Mouse (Mus musculus) midbrain, embryonic 15.5 days (tissue): ENCODE measurements at regions not wholly inside any gene's neighbourhood (a gene's known extent, or its start where the extent isn't known, plus 50 kb on each side); places are given as distances from the start of the nearest gene placed in this dataset.
"Not testable (repeated sequence)": the region's sequence is repeated elsewhere in the genome, so short reads cannot be mapped to it uniquely, and the experiment has no call there.

ENCODE experiments used
- ATAC-seq: fragments of 200-750 bp; cut with Nextera tagmentation; replicated peaks from 2 replicates; pipeline ENCODE4 v1.8.0; 2017; ENCODE audit warnings: moderate TSS enrichment
- H3K27ac ChIP-seq: fragments of 300-500 bp; sonication (generic); 2 replicates; pipeline ENCODE4 v1.5.1; 2015; ENCODE audit warnings: mild to moderate bottlenecking, inconsistent platforms
- H3K27me3 ChIP-seq: fragments of 300-500 bp; sonication (generic); replicated peaks from 2 replicates; pipeline ENCODE4 v1.6.1; 2015; ENCODE audit warnings: inconsistent platforms
- H3K36me3 ChIP-seq: fragments of 300-500 bp; sonication (generic); replicated peaks from 2 replicates; pipeline ENCODE4 v1.6.1; 2015; ENCODE audit warnings: inconsistent platforms
- H3K4me1 ChIP-seq: fragments of 300-500 bp; sonication (generic); 2 replicates; pipeline ENCODE4 v1.6.1; 2015; ENCODE audit warnings: inconsistent platforms
- H3K4me2 ChIP-seq: fragments of 300-500 bp; sonication (generic); 2 replicates; pipeline ENCODE4 v1.6.1; 2015; ENCODE audit warnings: inconsistent platforms, mild to moderate bottlenecking, moderate library complexity
- H3K4me3 ChIP-seq: fragments of 300-500 bp; sonication (generic); 2 replicates; pipeline ENCODE4 v1.5.1; 2015; ENCODE audit warnings: mild to moderate bottlenecking, inconsistent platforms
- H3K9ac ChIP-seq: fragments of 300-500 bp; sonication (generic); 2 replicates; pipeline ENCODE4 v1.6.1; 2015; ENCODE audit warnings: mild to moderate bottlenecking, inconsistent platforms
- H3K9me3 ChIP-seq: fragments of 300-500 bp; sonication (generic); 2 replicates; pipeline ENCODE4 v1.6.1; 2016; ENCODE audit warnings: inconsistent platforms
- WGBS: fragments of 180-500 bp; shearing (Covaris S2); methylation state at CpG from one replicate; pipeline ENCODE4 v1.1.7; 2015; ENCODE audit warnings: mixed read lengths; 5-methylcytosine and 5-hydroxymethylcytosine counted together

GRCm38 (mm10) chr14:53562606-53563005 is 691.3 kb downstream of the Dad1 start:
- no peak overlapping the region for H3K4me3 ChIP-seq
- no peak for ATAC-seq
- no peaks in the 10 kb centered on the region for H3K9me3 ChIP-seq
- 54% methylated on average over 2 of the region's 2 CpGs for WGBS
- no peak overlapping the region for H3K27ac ChIP-seq
- H3K4me1 ChIP-seq, result no peaks in the 10 kb centered on the region
- no peaks in the 10 kb centered on the region for H3K36me3 ChIP-seq
- no peak overlapping the region for H3K9ac ChIP-seq
- H3K27me3 ChIP-seq, result no peaks in the 10 kb centered on the region
- H3K4me2 ChIP-seq, result no peak overlapping the region

GRCm38 (mm10) chr14:53560146-53560545 is 693.8 kb downstream of the Dad1 start:
- not testable (repeated sequence) for H3K27ac ChIP-seq, H3K4me3 ChIP-seq, H3K4me2 ChIP-seq, H3K27me3 ChIP-seq, H3K9ac ChIP-seq, H3K9me3 ChIP-seq, H3K4me1 ChIP-seq, H3K36me3 ChIP-seq, ATAC-seq
- 82% methylated on average over 5 of the region's 5 CpGs for WGBS

- H3K9ac ChIP-seq, H3K9me3 ChIP-seq, ATAC-seq, H3K27me3 ChIP-seq, H3K4me1 ChIP-seq, H3K27ac ChIP-seq, H3K4me3 ChIP-seq, H3K36me3 ChIP-seq, H3K4me2 ChIP-seq: not testable (repeated sequence)
These were observed 694.5 kb downstream of the Dad1 start for GRCm38 (mm10) chr14:53559386-53559920.

GRCm38 (mm10) chr14:53553771-53554170 is 700.1 kb downstream of the Dad1 start:
- H3K27ac ChIP-seq, result no peak overlapping the region
- no peaks in the 10 kb centered on the region for H3K27me3 ChIP-seq
- H3K9ac ChIP-seq, result no peak overlapping the region
- H3K9me3 ChIP-seq, result no peaks in the 10 kb centered on the region
- ATAC-seq, result no peak
- H3K4me3 ChIP-seq, result no peak overlapping the region
- H3K4me1 ChIP-seq, result no peaks in the 10 kb centered on the region
- H3K4me2 ChIP-seq, result no peak overlapping the region
- no peaks in the 10 kb centered on the region for H3K36me3 ChIP-seq

GRCm38 (mm10) chr14:53547365-53547764 is 706.5 kb downstream of the Dad1 start:
- ATAC-seq, H3K27me3 ChIP-seq, H3K4me1 ChIP-seq, H3K27ac ChIP-seq, H3K9me3 ChIP-seq, H3K36me3 ChIP-seq, H3K9ac ChIP-seq, H3K4me3 ChIP-seq, H3K4me2 ChIP-seq: not testable (repeated sequence)

- no peaks in the 10 kb centered on the region for H3K27me3 ChIP-seq
- no peak overlapping the region for H3K9ac ChIP-seq
- H3K4me2 ChIP-seq, result no peak overlapping the region
- 68% methylated on average over 5 of the region's 5 CpGs for WGBS
- H3K4me3 ChIP-seq, result no peak overlapping the region
- no peaks in the 10 kb centered on the region for H3K36me3 ChIP-seq
- ATAC-seq, result no peak
- no peak overlapping the region for H3K27ac ChIP-seq
- H3K4me1 ChIP-seq, result no peaks in the 10 kb centered on the region
- H3K9me3 ChIP-seq, result no peaks in the 10 kb centered on the region
These were observed 708.6 kb downstream of the Dad1 start for GRCm38 (mm10) chr14:53545351-53545750.

- not testable (repeated sequence) for H3K4me3 ChIP-seq, H3K9ac ChIP-seq, H3K27me3 ChIP-seq, H3K36me3 ChIP-seq, ATAC-seq, H3K4me2 ChIP-seq, H3K4me1 ChIP-seq, H3K27ac ChIP-seq, H3K9me3 ChIP-seq
- 66% methylated on average over 2 of the region's 2 CpGs for WGBS
These were observed 712.3 kb downstream of the Dad1 start for GRCm38 (mm10) chr14:53541640-53542039.

- H3K36me3 ChIP-seq, H3K4me1 ChIP-seq, H3K9ac ChIP-seq, H3K4me3 ChIP-seq, ATAC-seq, H3K4me2 ChIP-seq, H3K27me3 ChIP-seq, H3K9me3 ChIP-seq, H3K27ac ChIP-seq: not testable (repeated sequence)
- WGBS, result 59% methylated on average over 7 of the region's 7 CpGs
These were observed 716.0 kb downstream of the Dad1 start for GRCm38 (mm10) chr14:53537895-53538294.

- not testable (repeated sequence) for H3K4me1 ChIP-seq, H3K4me3 ChIP-seq, H3K27ac ChIP-seq, H3K4me2 ChIP-seq, H3K9ac ChIP-seq, H3K27me3 ChIP-seq, H3K36me3 ChIP-seq, ATAC-seq, H3K9me3 ChIP-seq
- no CpG with 5 or more reads among the region's 3 CpGs for WGBS
These were observed 730.5 kb downstream of the Dad1 start for GRCm38 (mm10) chr14:53523430-53523829.

- H3K36me3 ChIP-seq, H3K9me3 ChIP-seq, H3K27ac ChIP-seq, ATAC-seq, H3K27me3 ChIP-seq, H3K9ac ChIP-seq, H3K4me2 ChIP-seq, H3K4me1 ChIP-seq, H3K4me3 ChIP-seq: not testable (repeated sequence)
- no CpG with 5 or more reads among the region's 1 CpGs for WGBS
These were observed 735.0 kb downstream of the Dad1 start for GRCm38 (mm10) chr14:53518954-53519353.

GRCm38 (mm10) chr14:53516623-53517238 is 737.2 kb downstream of the Dad1 start:
- H3K36me3 ChIP-seq, H3K4me1 ChIP-seq, H3K4me2 ChIP-seq, ATAC-seq, H3K4me3 ChIP-seq, H3K9me3 ChIP-seq, H3K9ac ChIP-seq, H3K27me3 ChIP-seq, H3K27ac ChIP-seq: not testable (repeated sequence)
- no CpG with 5 or more reads among the region's 10 CpGs for WGBS

GRCm38 (mm10) chr14:53505389-53505788 is 748.5 kb downstream of the Dad1 start:
- 54% methylated on average over 1 of the region's 2 CpGs for WGBS
- H3K9me3 ChIP-seq, H3K36me3 ChIP-seq, H3K9ac ChIP-seq, H3K27me3 ChIP-seq, H3K4me3 ChIP-seq, H3K4me2 ChIP-seq, H3K27ac ChIP-seq, H3K4me1 ChIP-seq: not testable (repeated sequence)
- ATAC-seq, result peak; percentile 85

GRCm38 (mm10) chr14:53488383-53488782 is 765.5 kb downstream of the Dad1 start:
- not testable (repeated sequence) for H3K4me1 ChIP-seq, H3K27ac ChIP-seq, H3K9ac ChIP-seq, H3K27me3 ChIP-seq, H3K36me3 ChIP-seq, H3K9me3 ChIP-seq, H3K4me2 ChIP-seq, H3K4me3 ChIP-seq, ATAC-seq
- WGBS, result 86% methylated on average over 8 of the region's 9 CpGs
